Mouse (Mus musculus) heart, embryonic 15.5 days (tissue): Measurements from ENCODE around the gene Parp14. TPM values are rescaled to one million over a fixed set of nuclear protein-coding genes. Genes with fewer than 3 reads are reported as not detected.

Experiments used
- ATAC-seq: fragments of 200-750 bp; cut with Nextera tagmentation; replicated peaks from 2 replicates; pipeline ENCODE4 v1.8.0; 2017; ENCODE audit warnings: low read depth, moderate TSS enrichment; ENCODE audit not compliant: insufficient number of reproducible peaks, insufficient read depth, low FRiP score
- H3K27ac ChIP-seq: fragments of 300-500 bp; sonication (generic); 2 replicates; pipeline ENCODE4 v1.5.1; 2015; ENCODE audit warnings: mild to moderate bottlenecking, inconsistent platforms
- H3K27me3 ChIP-seq: fragments of 300-500 bp; sonication (generic); 2 replicates; pipeline ENCODE4 v1.6.1; 2015; ENCODE audit warnings: inconsistent platforms
- H3K36me3 ChIP-seq: fragments of 300-500 bp; sonication (generic); 2 replicates; pipeline ENCODE4 v1.6.1; 2015; ENCODE audit warnings: mild to moderate bottlenecking, inconsistent platforms
- H3K4me1 ChIP-seq: fragments of 300-500 bp; sonication (generic); replicated peaks from 2 replicates; pipeline ENCODE4 v1.6.1; 2015; ENCODE audit warnings: inconsistent platforms
- H3K4me2 ChIP-seq: fragments of 300-500 bp; sonication (generic); 2 replicates; pipeline ENCODE4 v1.6.1; 2015; ENCODE audit warnings: inconsistent platforms, mild to moderate bottlenecking, moderate library complexity
- H3K4me3 ChIP-seq: fragments of 300-500 bp; sonication (generic); 2 replicates; pipeline ENCODE4 v1.5.1; 2015; ENCODE audit warnings: mild to moderate bottlenecking, inconsistent platforms
- H3K9ac ChIP-seq: fragments of 300-500 bp; sonication (generic); 2 replicates; pipeline ENCODE4 v1.6.1; 2015; ENCODE audit warnings: mild to moderate bottlenecking, inconsistent platforms
- H3K9me3 ChIP-seq: fragments of 300-500 bp; sonication (generic); replicated peaks from 2 replicates; pipeline ENCODE4 v1.6.1; 2016; ENCODE audit warnings: inconsistent platforms
- WGBS: fragments of 180-500 bp; shearing (Covaris S2); methylation state at CpG from one replicate; pipeline ENCODE4 v1.1.7; 2015; ENCODE audit warnings: mixed read lengths; 5-methylcytosine and 5-hydroxymethylcytosine counted together
- polyA plus RNA-seq: library from polyadenylated mRNA; unstranded; fragments of >200 nt; fragmentation: Nextera tagmentation; extraction: Ambion mirVana; gene quantifications from 2 replicates; pipeline ENCODE4 v1.2.1, GENCODE M21; 2015

The Parp14 gene
- polyA plus RNA-seq, 1 experiment from 2014 or later, result 1.1 TPM

DNA sequence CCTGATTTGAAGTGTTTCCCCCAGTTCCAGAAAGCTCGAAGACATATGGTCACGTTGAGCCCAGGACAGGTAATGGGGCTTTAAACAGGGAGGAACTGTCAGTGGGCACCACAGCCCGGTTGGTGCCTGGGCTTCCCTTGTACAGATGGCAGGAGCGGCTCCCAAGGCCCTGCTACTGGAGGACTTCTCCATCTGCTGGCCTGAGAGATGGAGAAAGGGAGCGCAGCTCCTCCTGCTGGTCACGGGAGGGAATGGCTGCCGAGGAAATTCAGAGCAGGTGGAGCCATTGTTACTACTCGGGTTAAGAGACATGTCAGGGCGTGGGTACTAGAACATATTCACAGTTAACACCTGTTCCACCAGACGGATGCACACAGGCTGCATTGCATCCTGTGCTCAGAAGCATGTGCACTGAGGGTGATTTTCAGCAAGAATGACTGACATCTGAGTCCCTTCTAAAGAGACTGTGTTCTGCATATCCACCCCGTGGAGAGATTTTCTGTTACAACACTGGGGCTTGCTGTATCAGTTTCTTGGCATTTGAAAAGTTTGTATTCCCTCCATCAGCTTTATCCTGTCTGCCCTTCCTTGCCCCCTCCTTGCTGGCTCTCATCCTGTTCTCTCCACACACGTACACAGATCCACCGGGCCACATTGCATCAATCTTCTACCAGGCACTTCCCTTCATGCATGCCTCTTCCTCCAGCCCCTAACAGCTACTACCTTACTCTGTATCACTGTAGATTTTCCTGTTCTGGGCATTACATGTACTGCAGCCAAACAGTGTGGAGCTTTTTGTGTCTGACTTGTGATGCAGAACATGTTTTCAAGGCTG, 53.9 kb downstream of the Parp14 start:
- 37% methylated on average over 13 of the region's 13 CpGs for WGBS
- no peak overlapping the region for H3K4me2 ChIP-seq
- no peaks in the 10 kb centered on the region for H3K4me1 ChIP-seq
- no peak overlapping the region for H3K4me3 ChIP-seq
- no peaks in the 10 kb centered on the region for H3K27me3 ChIP-seq
- ATAC-seq, result peak; percentile 60
- H3K36me3 ChIP-seq, result no peaks in the 10 kb centered on the region
- H3K9me3 ChIP-seq, result no peaks in the 10 kb centered on the region
- no peak overlapping the region for H3K9ac ChIP-seq
- no peak overlapping the region for H3K27ac ChIP-seq

DNA sequence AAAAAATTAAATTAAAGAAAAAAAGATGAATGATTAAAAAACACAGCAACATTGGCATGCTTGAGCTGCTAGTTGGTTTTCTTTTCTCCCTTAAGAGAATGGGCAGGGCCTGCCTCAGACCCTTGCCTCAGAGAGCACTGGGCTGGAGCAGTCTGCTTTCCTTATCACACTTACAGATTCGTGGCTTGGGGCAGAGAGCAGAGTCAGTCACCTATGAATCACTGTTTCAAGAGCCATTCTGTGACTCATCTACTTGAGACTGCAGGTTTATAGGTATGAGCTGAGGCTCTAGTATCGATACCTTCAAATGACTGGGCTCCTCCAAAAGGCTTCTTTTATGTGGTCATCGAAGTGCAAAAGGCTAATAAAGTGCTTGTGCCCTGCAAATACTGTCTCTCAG, 58.2 kb downstream of the Parp14 start:
- Histone ChIP-seq H3K4me1 (no peaks in the 10 kb centered on the region), H3K27ac (no peak overlapping the region), H3K27me3 (no peaks in the 10 kb centered on the region), H3K9me3 (no peaks in the 10 kb centered on the region), H3K4me3 (no peak overlapping the region), H3K4me2 (no peak overlapping the region), H3K36me3 (no peaks in the 10 kb centered on the region), H3K9ac (no peak overlapping the region)
- 60% methylated on average over 3 of the region's 3 CpGs for WGBS
- no peak for ATAC-seq

DNA sequence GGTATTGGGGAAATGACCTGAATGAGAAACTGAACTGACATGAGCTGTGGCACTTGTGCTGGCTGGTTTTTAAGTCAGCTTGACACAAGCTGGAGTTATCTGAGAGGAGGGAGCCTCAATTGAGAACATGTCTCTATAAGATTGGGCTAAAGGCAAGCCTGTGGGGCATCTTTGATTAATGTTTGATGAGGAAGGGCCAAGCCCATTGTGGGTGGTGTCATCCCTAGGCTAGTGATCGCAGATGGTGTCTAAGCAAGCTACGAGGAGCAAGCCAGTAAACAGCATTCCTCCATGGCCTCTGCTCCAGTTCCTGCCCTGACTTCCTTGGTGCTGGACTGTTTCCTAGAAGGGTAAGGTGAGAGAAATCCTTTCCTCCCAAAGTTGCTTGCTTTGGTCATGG, 62.5 kb downstream of the Parp14 start:
- no peak overlapping the region for H3K4me3 ChIP-seq
- H3K4me1 ChIP-seq, result 0 out of 2 replicates have a peak, but pooled peaks cover 3% of the 10 kb centered on the region
- H3K9ac ChIP-seq, result no peak overlapping the region
- no peaks in the 10 kb centered on the region for H3K36me3 ChIP-seq
- no peak overlapping the region for H3K4me2 ChIP-seq
- no peak overlapping the region for H3K27ac ChIP-seq
- no peaks in the 10 kb centered on the region for H3K27me3 ChIP-seq
- H3K9me3 ChIP-seq, result no peaks in the 10 kb centered on the region
- WGBS, result 89% methylated on average over 2 of the region's 2 CpGs
- ATAC-seq, result no peak

DNA sequence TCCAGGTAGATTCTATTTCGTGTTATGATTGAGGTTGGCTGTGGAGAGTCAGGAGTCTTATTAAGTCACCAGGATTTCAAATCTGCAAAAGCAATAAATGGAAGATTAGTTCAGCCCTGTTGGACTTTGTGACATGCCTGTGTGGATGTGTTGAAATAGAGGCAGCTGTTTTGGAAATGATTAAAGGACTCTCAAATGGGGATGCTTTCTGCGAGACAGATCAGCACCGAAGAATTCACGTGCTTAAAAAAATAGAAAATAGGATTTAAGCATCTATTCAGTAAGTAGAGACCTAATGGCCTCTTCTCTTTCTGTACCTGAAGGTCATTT, 63.7 kb downstream of the Parp14 start:
- WGBS, result 77% methylated on average over 4 of the region's 4 CpGs
- no peak for ATAC-seq

DNA sequence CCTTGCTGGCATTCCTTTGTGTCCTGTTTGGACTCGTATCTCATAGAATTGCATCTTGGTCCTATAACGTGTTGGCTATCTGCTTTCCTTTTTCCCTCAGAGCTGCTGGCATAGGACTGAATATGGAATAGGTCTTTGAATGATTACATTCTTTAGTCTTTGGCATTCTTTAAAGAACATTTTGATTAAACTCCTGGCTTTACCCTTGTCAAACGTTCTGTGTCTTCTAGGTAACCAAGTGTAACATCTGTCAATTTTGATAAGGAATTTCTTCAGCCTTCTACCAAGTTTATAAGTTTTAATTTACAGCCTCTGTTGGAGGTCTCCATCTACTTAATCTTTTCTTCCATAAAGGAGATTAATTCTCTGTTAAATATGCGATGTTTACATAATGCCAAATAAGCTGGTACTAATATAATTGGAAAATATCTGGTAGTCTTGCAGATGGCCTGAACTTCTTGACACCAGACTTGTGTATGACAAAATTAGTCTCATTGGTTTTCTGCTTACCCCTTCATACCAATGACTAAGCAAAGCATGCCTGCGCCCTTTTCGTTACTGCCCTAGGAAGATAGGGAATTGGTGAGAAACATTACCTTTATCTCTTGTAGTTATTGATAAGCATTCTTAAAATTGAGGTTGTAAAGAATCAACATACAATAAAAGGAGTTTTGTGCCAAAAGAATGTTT, 64.2 kb downstream of the Parp14 start:
- H3K27ac ChIP-seq, result peak overlapping the region; percentile 6; the same call in 1 of the 2 replicates
- whole genome bisulfite sequencing, result 69% methylated on average over 6 of the region's 6 CpGs
- no peak overlapping the region for H3K4me2 ChIP-seq
- H3K9me3 ChIP-seq, result no peaks in the 10 kb centered on the region
- H3K27me3 ChIP-seq, result no peaks in the 10 kb centered on the region
- H3K4me3 ChIP-seq, result no peak overlapping the region
- H3K9ac ChIP-seq, result no peak overlapping the region
- peaks cover 3% of the 10 kb centered on the region; the same call in 1 of the 2 replicates for H3K4me1 ChIP-seq
- no peaks in the 10 kb centered on the region for H3K36me3 ChIP-seq
- no peak for ATAC-seq

More for the DNA sequence above, 63.7 kb downstream of the Parp14 start:
- no peak overlapping the region for H3K9ac ChIP-seq
- H3K4me3 ChIP-seq, result no peak overlapping the region
- no peaks in the 10 kb centered on the region for H3K36me3 ChIP-seq
- no peak overlapping the region for H3K4me2 ChIP-seq
- no peak overlapping the region for H3K27ac ChIP-seq
- H3K27me3 ChIP-seq, result no peaks in the 10 kb centered on the region
- peaks cover 3% of the 10 kb centered on the region; the same call in 1 of the 2 replicates for H3K4me1 ChIP-seq
- no peaks in the 10 kb centered on the region for H3K9me3 ChIP-seq

DNA sequence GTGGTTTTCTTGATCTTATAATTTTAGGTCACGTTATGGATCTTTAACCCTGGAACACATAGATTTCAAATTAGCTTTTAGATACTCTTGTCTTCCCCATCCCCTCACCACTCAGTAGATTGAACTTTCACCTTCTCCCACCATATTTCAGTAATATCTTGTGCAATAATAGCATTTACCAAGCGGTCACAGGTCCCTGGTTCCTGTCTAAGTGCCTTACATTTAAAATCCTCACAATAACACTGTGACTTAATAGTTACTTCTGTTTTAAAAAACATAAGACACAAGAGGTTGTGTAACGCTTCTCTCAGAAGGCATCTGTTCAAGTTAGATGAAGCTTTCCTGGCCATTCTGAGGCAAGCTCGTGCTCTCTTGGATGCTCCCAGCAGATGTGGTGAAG, 67.6 kb downstream of the Parp14 start:
- Histone ChIP-seq H3K27ac (no peak overlapping the region), H3K4me1 (peaks cover 3% of the 10 kb centered on the region; the same call in 1 of the 2 replicates), H3K4me3 (no peak overlapping the region), H3K27me3 (no peaks in the 10 kb centered on the region), H3K9ac (no peak overlapping the region), H3K4me2 (no peak overlapping the region), H3K36me3 (no peaks in the 10 kb centered on the region), H3K9me3 (0 out of 2 replicates have a peak, but pooled peaks cover 4% of the 10 kb centered on the region)
- WGBS, result 92% methylated on average over 4 of the region's 4 CpGs
- no peak for ATAC-seq

DNA sequence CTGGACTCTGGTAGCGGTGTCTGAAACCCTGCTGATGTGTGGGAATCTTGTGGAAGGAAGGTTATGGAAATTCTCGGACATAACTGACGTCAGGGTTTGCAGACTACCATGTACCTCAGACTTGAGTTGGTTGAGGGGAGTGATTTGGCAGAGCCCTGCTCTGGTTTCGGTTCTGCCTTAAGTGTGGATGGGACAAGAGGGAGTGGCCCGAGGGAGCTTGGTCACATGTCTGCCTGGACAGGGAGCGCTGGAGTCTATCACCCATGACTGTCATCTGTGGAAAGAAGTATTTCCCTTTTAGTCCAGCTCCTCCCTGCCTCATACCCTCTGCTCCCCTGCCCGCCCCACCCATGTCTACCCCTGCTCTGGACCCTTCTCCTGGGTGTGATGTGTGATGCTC, 69.2 kb downstream of the Parp14 start:
- no peaks in the 10 kb centered on the region for H3K27me3 ChIP-seq
- peaks cover 3% of the 10 kb centered on the region; the same call in 1 of the 2 replicates for H3K4me1 ChIP-seq
- H3K9me3 ChIP-seq, result 0 out of 2 replicates have a peak, but pooled peaks cover 4% of the 10 kb centered on the region
- no peak overlapping the region for H3K9ac ChIP-seq
- WGBS, result 73% methylated on average over 7 of the region's 7 CpGs
- no peak overlapping the region for H3K27ac ChIP-seq
- no peak overlapping the region for H3K4me2 ChIP-seq
- no peak overlapping the region for H3K4me3 ChIP-seq
- ATAC-seq, result no peak
- H3K36me3 ChIP-seq, result no peaks in the 10 kb centered on the region

DNA sequence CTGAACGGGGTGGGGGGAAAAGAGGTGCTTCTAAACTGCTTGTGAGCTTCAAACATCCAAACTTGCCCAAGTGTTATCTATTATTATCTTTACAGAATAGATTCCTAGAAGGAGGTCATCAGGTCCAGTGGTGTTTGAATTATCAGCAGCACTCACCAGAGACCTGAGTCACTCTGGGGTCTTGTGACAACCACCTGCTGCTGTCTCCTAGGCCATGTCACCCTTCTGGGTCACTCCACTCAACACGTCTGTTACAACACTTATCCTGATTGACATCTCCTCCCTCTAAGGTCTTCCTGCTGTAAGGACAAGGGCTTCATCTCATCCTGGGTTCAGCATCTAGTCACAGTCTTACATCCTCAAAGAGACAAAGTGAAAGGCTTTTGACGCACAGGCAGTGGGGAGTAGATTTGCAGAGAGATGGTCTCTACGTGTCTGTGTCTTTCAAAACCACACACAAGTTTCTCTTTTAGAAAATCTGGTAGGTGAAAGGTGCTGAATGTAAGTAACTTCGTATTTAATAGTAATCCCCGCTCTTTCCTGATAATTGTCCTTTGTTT, 79.3 kb downstream of the Parp14 start:
- WGBS, result 77% methylated on average over 6 of the region's 6 CpGs
- H3K36me3 ChIP-seq, result no peaks in the 10 kb centered on the region
- H3K9me3 ChIP-seq, result no peaks in the 10 kb centered on the region
- no peak overlapping the region for H3K4me2 ChIP-seq
- H3K4me3 ChIP-seq, result no peak overlapping the region
- H3K9ac ChIP-seq, result no peak overlapping the region
- no peaks in the 10 kb centered on the region for H3K27me3 ChIP-seq
- no peak for ATAC-seq
- H3K4me1 ChIP-seq, result peaks cover 18% of the 10 kb centered on the region
- no peak overlapping the region for H3K27ac ChIP-seq

DNA sequence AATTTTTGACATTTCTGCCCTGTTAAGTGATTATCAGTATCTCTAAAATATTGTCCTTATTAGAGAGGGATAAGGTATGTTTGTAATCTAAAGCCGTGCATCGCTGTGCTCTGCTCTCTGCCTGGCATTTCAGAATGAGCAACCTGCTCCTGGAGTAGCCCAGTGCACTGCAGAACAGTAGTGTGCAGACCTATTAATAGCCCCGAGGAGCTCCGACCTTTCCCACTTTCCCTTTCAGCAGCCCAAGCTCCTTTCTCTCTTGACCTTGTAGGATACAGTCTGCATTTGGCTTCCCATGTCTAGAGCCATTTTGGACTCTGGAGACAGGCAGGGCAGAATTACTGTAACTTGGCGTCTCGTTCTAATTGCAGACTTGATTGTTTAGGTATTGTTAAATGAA, 83.0 kb downstream of the Parp14 start:
- 0 out of 2 replicates have a peak overlapping the region, but pooled peaks have one; percentile 25 for H3K4me2 ChIP-seq
- peaks cover 19% of the 10 kb centered on the region for H3K4me1 ChIP-seq
- no peak overlapping the region for H3K9ac ChIP-seq
- H3K36me3 ChIP-seq, result no peaks in the 10 kb centered on the region
- H3K9me3 ChIP-seq, result no peaks in the 10 kb centered on the region
- no peaks in the 10 kb centered on the region for H3K27me3 ChIP-seq
- H3K4me3 ChIP-seq, result no peak overlapping the region
- peak overlapping the region; percentile 76 for H3K27ac ChIP-seq
- peak; percentile 69; the same call in 1 of the 2 replicates for ATAC-seq
- 51% methylated on average over 6 of the region's 6 CpGs for WGBS

DNA sequence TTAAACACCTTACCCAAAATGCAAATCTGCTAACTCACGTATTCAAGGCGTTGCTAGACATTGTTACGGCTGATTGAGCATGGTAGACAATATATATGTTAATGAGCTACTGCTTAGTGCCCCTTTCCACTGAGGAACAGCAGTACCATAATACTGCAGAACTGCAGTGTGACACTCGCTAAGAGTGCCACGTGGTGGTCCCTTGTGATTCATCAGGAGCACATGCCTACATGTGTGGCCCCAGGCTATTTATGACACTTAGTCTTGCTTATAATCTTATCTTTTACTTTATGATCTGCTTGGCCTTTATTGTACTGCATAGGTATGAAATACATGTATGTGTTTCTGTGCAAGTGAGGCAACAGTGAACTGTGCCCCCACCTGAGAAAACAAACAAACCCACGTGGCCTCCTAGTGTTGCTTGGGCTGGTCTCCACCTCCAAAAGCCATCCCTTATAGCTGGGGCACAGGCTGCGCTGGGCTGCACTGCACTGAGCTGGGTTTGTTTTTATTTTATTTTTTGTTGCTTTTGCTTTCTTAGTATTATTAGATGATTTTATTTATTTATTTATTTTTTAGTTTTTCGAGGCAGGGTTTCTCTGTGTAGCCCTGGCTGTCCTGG, 83.7 kb downstream of the Parp14 start:
- H3K4me2 ChIP-seq, result no peak overlapping the region
- H3K27ac ChIP-seq, result peak overlapping the region; percentile 76
- H3K27me3 ChIP-seq, result no peaks in the 10 kb centered on the region
- no peak overlapping the region for H3K4me3 ChIP-seq
- 80% methylated on average over 8 of the region's 8 CpGs for WGBS
- no peaks in the 10 kb centered on the region for H3K36me3 ChIP-seq
- no peak for ATAC-seq
- no peaks in the 10 kb centered on the region for H3K9me3 ChIP-seq
- no peak overlapping the region for H3K9ac ChIP-seq
- H3K4me1 ChIP-seq, result peaks cover 22% of the 10 kb centered on the region

DNA sequence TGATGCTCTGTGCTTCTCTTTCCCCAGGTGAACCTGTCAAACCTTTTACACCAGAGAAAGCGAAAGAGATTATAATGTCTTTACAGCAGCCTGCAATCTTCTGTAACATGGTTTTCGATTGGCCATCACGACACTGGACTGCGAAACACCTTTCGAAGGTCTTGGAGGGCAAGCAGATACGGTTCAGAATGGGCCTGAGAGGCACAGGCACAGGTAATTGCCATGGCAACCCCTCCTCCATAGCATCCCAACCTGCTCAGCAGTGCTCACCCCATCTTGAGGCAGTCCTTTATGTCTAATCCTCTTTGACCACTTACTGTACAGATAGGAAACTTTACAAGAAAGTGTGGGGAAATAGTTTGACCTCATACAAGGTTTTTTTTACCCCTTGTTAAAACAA, 84.2 kb downstream of the Parp14 start:
- 95% methylated on average over 6 of the region's 6 CpGs for WGBS
- no peaks in the 10 kb centered on the region for H3K27me3 ChIP-seq

More for the DNA sequence above, 84.2 kb downstream of the Parp14 start:
- Histone ChIP-seq H3K4me3 (no peak overlapping the region), H3K36me3 (no peaks in the 10 kb centered on the region), H3K9me3 (no peaks in the 10 kb centered on the region), H3K27ac (no peak overlapping the region), H3K9ac (no peak overlapping the region), H3K4me2 (no peak overlapping the region), H3K4me1 (peaks cover 25% of the 10 kb centered on the region)
- no peak for ATAC-seq
